Mouse (Mus musculus): ENCODE measurements around the gene Cacna2d3.

DNA sequence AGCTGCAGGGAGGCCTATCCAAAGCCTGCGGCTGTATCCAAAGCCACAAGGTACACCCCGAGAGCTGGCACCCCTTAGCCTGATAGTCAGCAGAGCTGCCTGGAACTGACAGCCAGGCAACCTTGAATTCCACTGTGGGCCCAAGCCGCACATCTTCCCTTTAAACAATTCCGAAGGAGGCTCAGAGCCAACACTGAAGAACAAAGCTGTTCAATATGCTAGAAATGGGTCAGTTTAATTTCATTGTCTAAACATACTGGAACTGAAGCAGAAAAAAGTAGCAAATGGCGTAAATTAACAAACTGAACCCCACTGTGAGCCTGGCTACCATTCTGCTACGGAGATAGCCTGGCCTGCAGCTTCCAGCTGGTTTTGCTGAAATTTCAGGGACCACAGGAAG is 72.9 kb downstream of the Cacna2d3 start:
- TF ChIP-seq CTCF (conservative IDR thresholded peaks at IDR 0.05; ENCODE audit: low read length), result no peak
- no peak for TF ChIP-seq POU5F1 (IDR thresholded peaks at IDR 0.05; ENCODE audit: borderline replicate concordance, low read length)
- no peak for TF ChIP-seq NANOG (IDR thresholded peaks at IDR 0.05; ENCODE audit: borderline replicate concordance, low read length)

All from E14TG2a.4 (cell line).